8 mouse cellular contexts compared by ENCODE assay signal in the genomic region with DNA sequence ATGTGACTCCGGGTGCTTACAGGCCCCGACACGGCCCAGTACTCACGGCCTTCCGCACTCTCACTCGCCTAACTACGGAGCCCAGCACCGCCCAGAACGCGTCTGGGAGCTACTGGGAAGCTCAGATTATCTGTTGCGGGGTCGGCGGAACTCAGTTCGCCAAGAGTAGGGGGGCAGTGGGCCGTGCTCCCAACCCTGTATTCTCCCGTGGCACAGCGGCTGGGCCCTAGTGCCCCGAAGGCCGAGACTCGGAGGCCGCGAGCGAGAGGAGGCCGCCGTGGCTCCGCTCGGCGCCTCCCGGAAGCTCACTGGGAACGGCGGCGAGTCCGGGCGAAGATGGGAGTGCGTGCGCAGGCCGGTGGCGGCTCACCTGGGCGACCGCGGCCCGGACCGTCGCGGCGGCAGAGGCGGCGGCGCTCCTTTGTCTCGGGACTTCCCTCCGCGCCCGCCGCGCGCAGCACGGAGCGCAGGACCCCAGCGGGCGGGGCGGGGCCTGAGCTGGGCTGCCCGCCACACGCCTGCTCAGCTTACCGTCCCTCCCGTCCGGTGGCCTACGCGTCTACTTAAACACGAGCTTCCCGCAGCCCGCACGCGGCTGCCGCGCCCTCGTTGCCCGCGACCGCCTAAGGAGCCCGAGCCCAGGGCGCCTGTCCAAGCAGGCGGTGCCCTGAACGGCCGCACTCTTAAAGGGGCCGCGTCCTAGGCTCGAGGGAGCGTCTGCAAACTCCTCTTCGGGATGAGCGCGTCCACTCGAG. TPM values are rescaled to one million over a fixed set of nuclear protein-coding genes. Genes with fewer than 3 reads are reported as not detected.
A peak's percentile ranks its signal among the peaks of the same experiment; 100 is the strongest.
DNase-seq lines count a peak whose midpoint lies in the region; ATAC-seq and TF ChIP-seq lines count a peak whose summit lies in the region.

No protein-coding gene starts in this region.

- peaks cover 10% of the 10 kb centered on the region for H3K36me3 ChIP-seq in thymus, adult 2 months (ENCODE audit: control insufficient read depth, insufficient read depth, low read length)
- peaks cover 27% of the 10 kb centered on the region for H3K36me3 ChIP-seq in kidney, embryonic 14.5 days (ENCODE audit: control insufficient read depth, insufficient read depth, low read length)
- peaks cover 31% of the 10 kb centered on the region for H3K36me3 ChIP-seq in limb, embryonic 14.5 days (ENCODE audit: control insufficient read depth, insufficient read depth, low read length)
- H3K36me3 ChIP-seq in midbrain, embryonic 14.5 days (ENCODE audit: control insufficient read depth, insufficient read depth, low read length) = peaks cover 17% of the 10 kb centered on the region
- H3K36me3 ChIP-seq in spleen, adult 2 months (ENCODE audit: control insufficient read depth, insufficient read depth, low read length) = peaks cover 9% of the 10 kb centered on the region

- H3K4me2 ChIP-seq in kidney, embryonic 14.5 days (replicated peaks; ENCODE audit: low read depth, low read length) = peak overlapping the region; percentile 99
- H3K4me2 ChIP-seq in limb, embryonic 14.5 days (replicated peaks; ENCODE audit: low read depth, low read length, severe bottlenecking) = peak overlapping the region; percentile 98
- peak overlapping the region; percentile 99 for H3K4me2 ChIP-seq in midbrain, embryonic 14.5 days (ENCODE audit: low read length)

- H3K9ac ChIP-seq in kidney, embryonic 14.5 days (ENCODE audit: low read depth, low read length) = peak overlapping the region; percentile 100
- H3K9ac ChIP-seq in limb, embryonic 14.5 days (ENCODE audit: low read depth, low read length, severe bottlenecking) = peak overlapping the region; percentile 100
- H3K9ac ChIP-seq in midbrain, embryonic 14.5 days (replicated peaks; ENCODE audit: low read length) = peak overlapping the region; percentile 98

- H3K9me3 ChIP-seq in kidney, embryonic 14.5 days (ENCODE audit: control insufficient read depth, low read length) = no peaks in the 10 kb centered on the region
- H3K9me3 ChIP-seq in limb, embryonic 14.5 days (ENCODE audit: control insufficient read depth, low read length) = no peaks in the 10 kb centered on the region
- no peaks in the 10 kb centered on the region for H3K9me3 ChIP-seq in midbrain, embryonic 14.5 days (ENCODE audit: control insufficient read depth, low read length)

- peak overlapping the region; percentile 99 for H3K4me3 ChIP-seq in thymus, adult 2 months (ENCODE audit: control insufficient read depth, insufficient read depth, low read length)
- H3K4me3 ChIP-seq in kidney, embryonic 14.5 days (ENCODE audit: low read length) = peak overlapping the region; percentile 99
- H3K4me3 ChIP-seq in limb, embryonic 14.5 days (replicated peaks; ENCODE audit: low read length) = peak overlapping the region; percentile 99
- H3K4me3 ChIP-seq in midbrain, embryonic 14.5 days (replicated peaks; ENCODE audit: low read depth, low read length) = peak overlapping the region; percentile 71
- peak overlapping the region; percentile 75 for H3K4me3 ChIP-seq in spleen, adult 2 months (ENCODE audit: extremely low read depth, insufficient read depth, insufficient read length)

- peak; percentile 60 for ATAC-seq in granulocyte monocyte progenitor cell, adult 5-6 weeks (replicated peaks; ENCODE audit: poor library complexity, severe bottlenecking)
- peak; percentile 91 for ATAC-seq in kidney, embryonic 14.5 days (ENCODE audit: low FRiP score, low TSS enrichment)
- ATAC-seq in limb, embryonic 14.5 days (ENCODE audit: low FRiP score, low read depth) = peak; percentile 91
- ATAC-seq in midbrain, embryonic 14.5 days (ENCODE audit: low FRiP score, low TSS enrichment) = peak; percentile 91

- TF ChIP-seq POLR2A in thymus, adult 2 months (IDR thresholded peaks at IDR 0.05; ENCODE audit: control insufficient read depth, extremely low read depth, insufficient read depth, low read length, poor library complexity) = peak; percentile 87
- TF ChIP-seq POLR2A in limb, embryonic 14.5 days (IDR thresholded peaks at IDR 0.05; ENCODE audit: borderline replicate concordance, extremely low read depth, insufficient read depth, insufficient read length) = 0 out of 2 replicates have a peak, but pooled peaks have one; percentile 74
- peak; percentile 48 for TF ChIP-seq POLR2A in spleen, adult 2 months (IDR thresholded peaks at IDR 0.05; ENCODE audit: low read depth, low read length)

- DNase-seq in thymus, adult 2 months = peak; percentile 78
- no peak for DNase-seq in thymus, postnatal 25 days
- peak; percentile 92 for DNase-seq in embryo, embryonic 10.5 days (ENCODE audit: low spot score)
- peak; percentile 90 for DNase-seq in limb, embryonic 14.5 days (ENCODE audit: low spot score)
- DNase-seq in midbrain, embryonic 14.5 days = peak; percentile 94
- peak; percentile 42 to 74 for DNase-seq in spleen, adult 2 months (ENCODE audit: low read depth in 1 of 2, low spot score in 2 of 2)

- peak; percentile 43; the same call in 1 of the 2 replicates for TF ChIP-seq CTCF in thymus, adult 2 months (IDR thresholded peaks at IDR 0.05; ENCODE audit: borderline replicate concordance, control insufficient read depth, extremely low read depth, insufficient read depth, low read length, poor library complexity)
- TF ChIP-seq CTCF in spleen, adult 2 months (IDR thresholded peaks at IDR 0.05; ENCODE audit: extremely low read depth, insufficient read depth, insufficient read length, insufficient replicate concordance) = no peak

- H3K27me3 ChIP-seq in thymus, adult 2 months (ENCODE audit: control insufficient read depth, insufficient read depth, low read length) = no peaks in the 10 kb centered on the region
- H3K27me3 ChIP-seq in kidney, embryonic 14.5 days (ENCODE audit: control insufficient read depth, insufficient read depth, low read length) = no peaks in the 10 kb centered on the region
- no peaks in the 10 kb centered on the region for H3K27me3 ChIP-seq in limb, embryonic 14.5 days (ENCODE audit: control insufficient read depth, insufficient read depth, low read length)
- H3K27me3 ChIP-seq in midbrain, embryonic 14.5 days (ENCODE audit: control insufficient read depth, insufficient read depth, low read length) = no peaks in the 10 kb centered on the region
- no peaks in the 10 kb centered on the region for H3K27me3 ChIP-seq in spleen, adult 2 months (ENCODE audit: control insufficient read depth, insufficient read depth, low read length)

- under 1% methylated on average over 92 of the region's 92 CpGs for WGBS in thymus, adult 2 months
- under 1% methylated on average over 88 of the region's 92 CpGs for WGBS in kidney, embryonic 14.5 days
- WGBS in limb, embryonic 14.5 days = 1% methylated on average over 74 of the region's 92 CpGs
- under 1% methylated on average over 92 of the region's 92 CpGs for WGBS in midbrain, embryonic 14.5 days
- WGBS in spleen, adult 2 months = under 1% methylated on average over 86 of the region's 92 CpGs

- peak overlapping the region; percentile 84 for H3K27ac ChIP-seq in thymus, adult 2 months (ENCODE audit: control insufficient read depth, insufficient read depth, low read length)
- H3K27ac ChIP-seq in kidney, embryonic 14.5 days (ENCODE audit: low read depth, low read length) = peak overlapping the region; percentile 94
- peak overlapping the region; percentile 99 for H3K27ac ChIP-seq in limb, embryonic 14.5 days (replicated peaks; ENCODE audit: low read depth, low read length)
- peak overlapping the region; percentile 97 for H3K27ac ChIP-seq in midbrain, embryonic 14.5 days (replicated peaks; ENCODE audit: low read depth, low read length)
- peak overlapping the region; percentile 99 for H3K27ac ChIP-seq in spleen, adult 2 months (ENCODE audit: insufficient read depth, low read length)

- peaks cover 17% of the 10 kb centered on the region for H3K4me1 ChIP-seq in thymus, adult 2 months (replicated peaks; ENCODE audit: control insufficient read depth, insufficient read depth, low read length)
- H3K4me1 ChIP-seq in kidney, embryonic 14.5 days (ENCODE audit: control insufficient read depth, insufficient read depth, low read length) = peaks cover 18% of the 10 kb centered on the region
- H3K4me1 ChIP-seq in limb, embryonic 14.5 days (ENCODE audit: control insufficient read depth, insufficient read depth, low read length) = peaks cover 18% of the 10 kb centered on the region
- peaks cover 21% of the 10 kb centered on the region for H3K4me1 ChIP-seq in midbrain, embryonic 14.5 days (ENCODE audit: control insufficient read depth, insufficient read depth, low read length)
- H3K4me1 ChIP-seq in spleen, adult 2 months (ENCODE audit: control insufficient read depth, insufficient read depth, insufficient read length) = peaks cover 13% of the 10 kb centered on the region; the same call in 1 of the 2 replicates

RNA-seq across cellular contexts. Expression of gene Ube2i, which starts 1.3 kb away (rescaled TPM):
- 304 and 316 TPM in 2 replicates for polyA plus RNA-seq in thymus, adult 2 months (2012; rRNA removed)
- total RNA-seq in granulocyte monocyte progenitor cell, adult 5-6 weeks (2014; fragmentation: Nextera tagmentation) = 356 and 387 TPM in 2 replicates
- total RNA-seq in granulocyte monocyte progenitor cell, adult 5-6 weeks (2017) = 268 and 276 TPM in 2 replicates
- polyA plus RNA-seq in kidney, embryonic 14.5 days (2014; fragmentation: Nextera tagmentation; extraction: Ambion mirVana) = 675 and 744 TPM in 2 replicates
- 434 and 540 TPM in 2 replicates for polyA plus RNA-seq in limb, embryonic 14.5 days (2012; rRNA removed)
- 533 and 582 TPM in 2 replicates for polyA plus RNA-seq in limb, embryonic 14.5 days (2014; fragmentation: Nextera tagmentation; extraction: Ambion mirVana)
- 505 and 564 TPM in 2 replicates for polyA plus RNA-seq in midbrain, embryonic 14.5 days (2014; fragmentation: Nextera tagmentation; extraction: Ambion mirVana)
- polyA plus RNA-seq in spleen, adult 2 months (2012; rRNA removed) = 95.2 and 102 TPM in 2 replicates

RNA-seq across cellular contexts. Expression of gene Baiap3, which starts 17.0 kb away (rescaled TPM):
- polyA plus RNA-seq in thymus, adult 2 months (2012; rRNA removed) = 56.5 and 60.9 TPM in 2 replicates
- 7.6 and 9.1 TPM in 2 replicates for total RNA-seq in granulocyte monocyte progenitor cell, adult 5-6 weeks (2014; fragmentation: Nextera tagmentation)
- 3.8 and 11.9 TPM in 2 replicates for total RNA-seq in granulocyte monocyte progenitor cell, adult 5-6 weeks (2017)
- 0.76 and 1.9 TPM in 2 replicates for polyA plus RNA-seq in kidney, embryonic 14.5 days (2014; fragmentation: Nextera tagmentation; extraction: Ambion mirVana)
- 1.5 and 1.9 TPM in 2 replicates for polyA plus RNA-seq in limb, embryonic 14.5 days (2012; rRNA removed)
- 0.89 and 1.5 TPM in 2 replicates for polyA plus RNA-seq in limb, embryonic 14.5 days (2014; fragmentation: Nextera tagmentation; extraction: Ambion mirVana)
- polyA plus RNA-seq in midbrain, embryonic 14.5 days (2014; fragmentation: Nextera tagmentation; extraction: Ambion mirVana) = 11.6 and 17.7 TPM in 2 replicates
- polyA plus RNA-seq in spleen, adult 2 months (2012; rRNA removed) = 23.1 and 23.8 TPM in 2 replicates

RNA-seq across cellular contexts. Expression of gene Prss34, which starts 25.1 kb away (rescaled TPM):
- 1.2 and 1.3 TPM in 2 replicates for polyA plus RNA-seq in thymus, adult 2 months (2012; rRNA removed)
- total RNA-seq in granulocyte monocyte progenitor cell, adult 5-6 weeks (2014; fragmentation: Nextera tagmentation) = 2.4 and 94.9 TPM in 2 replicates
- total RNA-seq in granulocyte monocyte progenitor cell, adult 5-6 weeks (2017) = 21.6 and 23.7 TPM in 2 replicates
- not detected in 2 replicates for polyA plus RNA-seq in kidney, embryonic 14.5 days (2014; fragmentation: Nextera tagmentation; extraction: Ambion mirVana)
- polyA plus RNA-seq in limb, embryonic 14.5 days (2012; rRNA removed) = 6.0 and 8.5 TPM in 2 replicates
- 6.7 and 10.6 TPM in 2 replicates for polyA plus RNA-seq in limb, embryonic 14.5 days (2014; fragmentation: Nextera tagmentation; extraction: Ambion mirVana)
- not detected in 2 replicates for polyA plus RNA-seq in midbrain, embryonic 14.5 days (2014; fragmentation: Nextera tagmentation; extraction: Ambion mirVana)
- polyA plus RNA-seq in spleen, adult 2 months (2012; rRNA removed) = 2.5 and 2.7 TPM in 2 replicates

RNA-seq across cellular contexts. Expression of gene Tsr3, which starts 33.2 kb away (rescaled TPM):
- polyA plus RNA-seq in thymus, adult 2 months (2012; rRNA removed) = 38.0 and 40.9 TPM in 2 replicates
- 10.9 and 17.1 TPM in 2 replicates for total RNA-seq in granulocyte monocyte progenitor cell, adult 5-6 weeks (2014; fragmentation: Nextera tagmentation)
- total RNA-seq in granulocyte monocyte progenitor cell, adult 5-6 weeks (2017) = 23.6 and 27.8 TPM in 2 replicates
- 48.9 and 51.4 TPM in 2 replicates for polyA plus RNA-seq in kidney, embryonic 14.5 days (2014; fragmentation: Nextera tagmentation; extraction: Ambion mirVana)
- 40.6 and 43.7 TPM in 2 replicates for polyA plus RNA-seq in limb, embryonic 14.5 days (2012; rRNA removed)
- polyA plus RNA-seq in limb, embryonic 14.5 days (2014; fragmentation: Nextera tagmentation; extraction: Ambion mirVana) = 46.3 and 47.9 TPM in 2 replicates
- 52.1 and 56.9 TPM in 2 replicates for polyA plus RNA-seq in midbrain, embryonic 14.5 days (2014; fragmentation: Nextera tagmentation; extraction: Ambion mirVana)
- polyA plus RNA-seq in spleen, adult 2 months (2012; rRNA removed) = 13.1 and 15.7 TPM in 2 replicates

RNA-seq across cellular contexts. Expression of gene Gnptg, which starts 33.2 kb away (rescaled TPM):
- polyA plus RNA-seq in thymus, adult 2 months (2012; rRNA removed) = 39.8 and 47.7 TPM in 2 replicates
- total RNA-seq in granulocyte monocyte progenitor cell, adult 5-6 weeks (2014; fragmentation: Nextera tagmentation) = 10.9 and 19.2 TPM in 2 replicates
- total RNA-seq in granulocyte monocyte progenitor cell, adult 5-6 weeks (2017) = 23.7 and 27.8 TPM in 2 replicates
- 33.8 and 41.5 TPM in 2 replicates for polyA plus RNA-seq in kidney, embryonic 14.5 days (2014; fragmentation: Nextera tagmentation; extraction: Ambion mirVana)
- polyA plus RNA-seq in limb, embryonic 14.5 days (2012; rRNA removed) = 29.4 and 34.7 TPM in 2 replicates
- polyA plus RNA-seq in limb, embryonic 14.5 days (2014; fragmentation: Nextera tagmentation; extraction: Ambion mirVana) = 30.9 and 33.4 TPM in 2 replicates
- polyA plus RNA-seq in midbrain, embryonic 14.5 days (2014; fragmentation: Nextera tagmentation; extraction: Ambion mirVana) = 79.0 and 83.9 TPM in 2 replicates
- polyA plus RNA-seq in spleen, adult 2 months (2012; rRNA removed) = 22.4 and 25.6 TPM in 2 replicates
